Mouse (Mus musculus) stomach, embryonic 15.5 days (tissue): ENCODE results near the gene Pip5k1c. TPM values are rescaled to one million over a fixed set of nuclear protein-coding genes. Genes with fewer than 3 reads are reported as not detected.

Experiments used
- microRNA-seq: library from miRNA; unstranded; fragments of <30 nt; microRNA quantifications from one replicate; pipeline ENCODE4, GENCODE M21; 2016
- polyA plus RNA-seq: library from polyadenylated mRNA; unstranded; fragments of >200 nt; fragmentation: Nextera tagmentation; extraction: Ambion mirVana; gene quantifications from 2 replicates; pipeline ENCODE4 v1.2.1, GENCODE M21; 2015

Pip5k1c gene
- polyA plus RNA-seq, 1 experiment from 2014 or later: 43.1 TPM

Small RNA genes lying within 50 kb of the gene (microRNA-seq; reads per million reads assigned to microRNA genes)
- gene Mir3057: 8.9 reads per million, percentile 24 among the genes with 10 or more reads in this experiment

Other genes starting within 250 kb of the Pip5k1c start
- gene Sgta, start 232.8 kb upstream of the Pip5k1c start, polyA plus RNA-seq: 159 and 163 TPM in 2 replicates
- gene Thop1, start 222.9 kb upstream of the Pip5k1c start, polyA plus RNA-seq: 56.9 and 57.9 TPM in 2 replicates
- 10.6 and 11.4 TPM in 2 replicates for gene Creb3l3, start 194.1 kb upstream of the Pip5k1c start, polyA plus RNA-seq
- 159 and 181 TPM in 2 replicates for gene Map2k2, start 187.0 kb upstream of the Pip5k1c start, polyA plus RNA-seq
- 56.2 and 60.1 TPM in 2 replicates for gene Zbtb7a, start 157.7 kb upstream of the Pip5k1c start, polyA plus RNA-seq
- gene Pias4, start 125.0 kb upstream of the Pip5k1c start, polyA plus RNA-seq: 41.8 and 44.9 TPM in 2 replicates
- gene Eef2, start 116.3 kb upstream of the Pip5k1c start, polyA plus RNA-seq: 517 and 544 TPM in 2 replicates
- 61.9 and 65.4 TPM in 2 replicates for gene Dapk3, start 110.0 kb upstream of the Pip5k1c start, polyA plus RNA-seq
- 0.10 TPM in 1 of 2 replicates, not detected in the other for gene 4930442H23Rik, start 109.1 kb upstream of the Pip5k1c start, polyA plus RNA-seq
- gene Nmrk2, start 90.9 kb upstream of the Pip5k1c start, polyA plus RNA-seq: 0.18 and 0.26 TPM in 2 replicates
- gene Atcay, start 62.1 kb upstream of the Pip5k1c start, polyA plus RNA-seq: 1.6 and 1.9 TPM in 2 replicates
- gene Zfr2, start 59.8 kb upstream of the Pip5k1c start, polyA plus RNA-seq: 8.8 and 10.4 TPM in 2 replicates
- gene Matk, start 40.0 kb upstream of the Pip5k1c start, polyA plus RNA-seq: 3.4 and 3.8 TPM in 2 replicates
- gene Mrpl54, start 26.0 kb upstream of the Pip5k1c start, polyA plus RNA-seq: 217 and 233 TPM in 2 replicates
- 54.4 and 58.1 TPM in 2 replicates for gene Apba3, start 26.0 kb upstream of the Pip5k1c start, polyA plus RNA-seq
- 32.6 and 38.7 TPM in 2 replicates for gene Tjp3, start 1.4 kb upstream of the Pip5k1c start, polyA plus RNA-seq
- 40.5 and 40.9 TPM in 2 replicates for gene Cactin, start 28.1 kb downstream of the Pip5k1c start, polyA plus RNA-seq
- 23.5 and 25.3 TPM in 2 replicates for gene Tbxa2r, start 35.8 kb downstream of the Pip5k1c start, polyA plus RNA-seq
- gene Gipc3, start 50.3 kb downstream of the Pip5k1c start, polyA plus RNA-seq: 0.04 and 0.12 TPM in 2 replicates
- 78.8 and 79.1 TPM in 2 replicates for gene Hmg20b, start 57.5 kb downstream of the Pip5k1c start, polyA plus RNA-seq
- gene Mfsd12, start 64.5 kb downstream of the Pip5k1c start, polyA plus RNA-seq: 12.8 and 13.6 TPM in 2 replicates
- gene 4930404N11Rik, start 72.9 kb downstream of the Pip5k1c start, polyA plus RNA-seq: 1.2 and 1.5 TPM in 2 replicates
- 88.5 and 90.5 TPM in 2 replicates for gene Fzr1, start 85.6 kb downstream of the Pip5k1c start, polyA plus RNA-seq
- gene Dohh, start 91.5 kb downstream of the Pip5k1c start, polyA plus RNA-seq: 78.9 and 80.4 TPM in 2 replicates
- 2.9 and 3.3 TPM in 2 replicates for gene Gm48551, start 91.5 kb downstream of the Pip5k1c start, polyA plus RNA-seq
- 0.41 and 1.4 TPM in 2 replicates for gene Gm48552, start 96.0 kb downstream of the Pip5k1c start, polyA plus RNA-seq
- gene Smim24, start 100.1 kb downstream of the Pip5k1c start, polyA plus RNA-seq: 59.5 and 77.5 TPM in 2 replicates
- gene Nfic, start 162.7 kb downstream of the Pip5k1c start, polyA plus RNA-seq: 65.5 and 78.2 TPM in 2 replicates
- 1.7 and 1.8 TPM in 2 replicates for gene Celf5, start 189.7 kb downstream of the Pip5k1c start, polyA plus RNA-seq
- gene Ncln, start 203.4 kb downstream of the Pip5k1c start, polyA plus RNA-seq: 83.9 and 93.7 TPM in 2 replicates
- gene S1pr4, start 207.2 kb downstream of the Pip5k1c start, polyA plus RNA-seq: 1.4 and 1.6 TPM in 2 replicates
- 4.4 and 5.8 TPM in 2 replicates for gene Gna15, start 231.3 kb downstream of the Pip5k1c start, polyA plus RNA-seq